Mouse (Mus musculus) kidney, embryonic 15.5 days (tissue): ENCODE results near the gene Chst8. TPM values are rescaled to one million over a fixed set of nuclear protein-coding genes. Genes with fewer than 3 reads are reported as not detected.
A peak's percentile ranks its signal among the peaks of the same experiment; 100 is the strongest.

Source experiments
- ATAC-seq: fragments of 200-750 bp; cut with Nextera tagmentation; replicated peaks from 2 replicates; pipeline ENCODE4 v1.8.0; 2017; ENCODE audit warnings: moderate TSS enrichment; ENCODE audit not compliant: low FRiP score
- H3K27ac ChIP-seq: fragments of 300-500 bp; sonication (generic); 2 replicates; pipeline ENCODE4 v1.5.1; 2015; ENCODE audit warnings: mild to moderate bottlenecking, inconsistent platforms
- H3K27me3 ChIP-seq: fragments of 300-500 bp; sonication (generic); 2 replicates; pipeline ENCODE4 v1.6.1; 2015; ENCODE audit warnings: inconsistent platforms
- H3K36me3 ChIP-seq: fragments of 300-500 bp; sonication (generic); 2 replicates; pipeline ENCODE4 v1.6.1; 2015; ENCODE audit warnings: inconsistent platforms
- H3K4me1 ChIP-seq: fragments of 300-500 bp; sonication (generic); 2 replicates; pipeline ENCODE4 v1.6.1; 2015; ENCODE audit warnings: inconsistent platforms
- H3K4me2 ChIP-seq: fragments of 300-500 bp; sonication (generic); 2 replicates; pipeline ENCODE4 v1.6.1; 2015; ENCODE audit warnings: moderate library complexity, mild to moderate bottlenecking, inconsistent platforms
- H3K4me3 ChIP-seq: fragments of 300-500 bp; sonication (generic); replicated peaks from 2 replicates; pipeline ENCODE4 v1.5.1; 2015; ENCODE audit warnings: mild to moderate bottlenecking, inconsistent platforms
- H3K9ac ChIP-seq: fragments of 300-500 bp; sonication (generic); 2 replicates; pipeline ENCODE4 v1.6.1; 2015; ENCODE audit warnings: mild to moderate bottlenecking, inconsistent platforms
- H3K9me3 ChIP-seq: fragments of 300-500 bp; sonication (generic); replicated peaks from 2 replicates; pipeline ENCODE4 v1.6.1; 2016; ENCODE audit warnings: inconsistent platforms
- WGBS: fragments of 180-500 bp; shearing (Covaris S2); methylation state at CpG from one replicate; pipeline ENCODE4 v1.1.7; 2015; ENCODE audit warnings: mixed read lengths; 5-methylcytosine and 5-hydroxymethylcytosine counted together
- polyA plus RNA-seq: library from polyadenylated mRNA; unstranded; fragments of >200 nt; fragmentation: Nextera tagmentation; extraction: Ambion mirVana; gene quantifications from 2 replicates; pipeline ENCODE4 v1.2.1, GENCODE M21; 2015

The Chst8 gene
- polyA plus RNA-seq, 1 experiment from 2014 or later = 13.0 TPM

DNA sequence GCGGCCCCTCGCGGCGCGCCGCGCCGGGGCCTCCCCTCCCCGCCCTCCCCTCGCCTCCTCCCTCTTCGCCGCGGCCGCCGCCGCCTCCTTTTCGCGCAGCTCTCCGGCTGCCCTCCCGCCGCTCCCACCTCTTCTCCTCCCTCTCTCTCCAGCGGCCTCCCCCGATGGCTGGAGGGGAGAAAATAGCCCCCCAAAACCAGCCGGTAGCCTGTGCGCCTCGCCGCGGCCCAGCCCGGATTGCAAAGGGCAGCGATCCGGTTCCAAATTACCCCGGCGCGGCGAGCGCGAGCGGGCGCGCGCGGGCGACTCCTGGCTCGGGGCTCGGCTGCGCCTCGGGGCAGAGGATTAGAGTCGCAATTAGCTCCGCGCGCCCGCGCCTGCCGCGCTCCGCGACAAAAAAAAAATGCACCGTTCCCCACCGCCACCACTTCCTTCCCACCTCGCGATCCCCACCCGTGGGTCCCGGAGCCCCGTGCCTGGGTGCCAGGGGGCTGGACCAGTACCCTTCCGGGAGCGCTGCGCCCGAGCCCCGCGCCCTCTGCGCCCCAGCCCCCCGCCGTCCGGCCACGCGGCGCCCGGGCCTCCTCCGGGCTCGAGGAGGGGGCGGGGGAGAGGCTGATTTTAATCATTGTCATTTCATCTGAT is 157.9 kb downstream of the Chst8 start:
- Histone ChIP-seq H3K4me1 (peaks cover 31% of the 10 kb centered on the region), H3K9ac (peak overlapping the region; percentile 90), H3K27ac (peak overlapping the region; percentile 100), H3K36me3 (peaks cover 11% of the 10 kb centered on the region), H3K27me3 (no peaks in the 10 kb centered on the region), H3K4me2 (peak overlapping the region; percentile 87), H3K4me3 (peak overlapping the region; percentile 83), H3K9me3 (no peaks in the 10 kb centered on the region)
- peak; percentile 35 for ATAC-seq
- WGBS = under 1% methylated on average over 61 of the region's 81 CpGs

DNA sequence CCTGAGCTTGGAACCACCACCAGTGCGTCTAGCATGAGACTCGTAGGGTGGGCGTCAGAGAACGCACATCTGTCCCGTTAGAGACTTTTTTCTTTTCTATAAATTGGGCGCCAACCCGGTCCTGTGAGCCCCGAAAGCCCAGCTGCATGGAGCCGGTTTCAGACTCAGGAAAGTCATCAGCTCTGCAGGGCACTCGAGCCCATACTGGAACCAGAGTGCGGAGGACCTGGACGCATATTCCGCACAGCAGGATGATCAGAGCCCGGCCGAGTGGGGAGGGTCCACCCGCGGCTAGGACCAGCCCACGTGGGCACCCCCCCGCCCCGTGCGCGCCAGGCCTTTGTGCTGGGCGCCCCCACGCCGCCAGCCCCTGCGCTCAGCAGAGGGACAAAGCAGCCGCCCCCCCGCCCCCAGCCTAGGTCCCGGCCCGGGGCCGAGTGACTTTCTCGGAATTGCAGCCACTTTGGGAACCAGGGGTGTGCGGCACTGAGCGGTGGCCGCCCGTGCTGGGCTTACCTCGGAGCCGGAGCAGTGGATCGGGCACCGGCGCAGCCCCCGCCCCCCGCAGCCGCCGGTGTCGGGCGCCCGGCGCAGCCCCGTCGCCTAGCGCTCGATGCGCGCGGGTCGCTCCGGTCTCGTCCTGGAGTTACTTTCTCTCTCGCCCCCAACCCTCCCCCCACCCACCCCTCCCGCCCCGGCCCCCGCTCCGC is 158.6 kb downstream of the Chst8 start:
- peak; percentile 59 for ATAC-seq
- H3K4me1 ChIP-seq = peaks cover 27% of the 10 kb centered on the region
- H3K27ac ChIP-seq = peak overlapping the region; percentile 100
- peak overlapping the region; percentile 83 for H3K4me3 ChIP-seq
- no peaks in the 10 kb centered on the region for H3K9me3 ChIP-seq
- peaks cover 17% of the 10 kb centered on the region for H3K36me3 ChIP-seq
- H3K27me3 ChIP-seq = no peaks in the 10 kb centered on the region
- peak overlapping the region; percentile 90 for H3K9ac ChIP-seq
- peak overlapping the region; percentile 87 for H3K4me2 ChIP-seq
- under 1% methylated on average over 37 of the region's 64 CpGs for WGBS

DNA sequence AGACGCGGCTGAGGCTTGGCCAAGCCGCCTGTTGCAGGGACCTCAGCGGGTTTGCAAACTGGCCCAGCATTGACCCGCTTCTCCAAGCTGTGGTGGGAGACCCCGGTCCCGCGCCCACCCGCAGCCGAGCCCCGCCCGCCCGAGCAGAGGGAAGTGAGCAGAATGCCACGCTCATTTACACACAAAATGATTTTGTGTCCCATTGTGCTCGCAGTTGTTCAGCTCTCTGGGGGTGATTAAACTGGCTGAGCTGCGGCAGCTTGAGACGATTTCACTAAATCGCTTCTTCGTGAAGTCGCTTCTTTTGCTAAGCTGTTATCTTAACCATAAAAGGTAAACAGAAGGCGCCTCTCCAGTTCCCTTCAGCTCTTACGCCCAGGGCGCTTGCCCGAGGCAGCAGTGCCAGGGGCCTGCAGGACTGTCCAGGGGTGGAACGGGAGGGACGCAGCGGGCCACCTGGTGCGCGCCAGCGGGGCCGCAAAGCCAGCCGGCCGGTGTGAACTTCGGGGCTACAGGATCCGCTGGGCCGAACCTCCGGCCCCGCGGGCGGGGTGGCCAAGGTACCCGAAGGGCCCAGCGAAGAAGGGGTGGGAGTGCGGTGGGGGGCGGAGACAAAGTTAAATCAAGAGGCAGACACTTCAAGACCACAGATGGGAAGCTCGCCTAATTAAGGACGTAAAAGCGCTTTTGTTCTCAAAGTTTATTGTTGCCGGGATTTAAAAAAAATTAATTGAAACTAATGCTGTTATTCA is 159.6 kb downstream of the Chst8 start:
- H3K27me3 ChIP-seq = no peaks in the 10 kb centered on the region
- 0 out of 2 replicates have a peak, but pooled peaks have one; percentile 5 for ATAC-seq
- peak overlapping the region; percentile 87 for H3K4me2 ChIP-seq
- WGBS = under 1% methylated on average over 48 of the region's 48 CpGs
- peaks cover 27% of the 10 kb centered on the region for H3K4me1 ChIP-seq
- H3K9me3 ChIP-seq = no peaks in the 10 kb centered on the region
- peak overlapping the region; percentile 90 for H3K9ac ChIP-seq
- peaks cover 27% of the 10 kb centered on the region for H3K36me3 ChIP-seq
- H3K27ac ChIP-seq = peak overlapping the region; percentile 100
- H3K4me3 ChIP-seq = peak overlapping the region; percentile 83

DNA sequence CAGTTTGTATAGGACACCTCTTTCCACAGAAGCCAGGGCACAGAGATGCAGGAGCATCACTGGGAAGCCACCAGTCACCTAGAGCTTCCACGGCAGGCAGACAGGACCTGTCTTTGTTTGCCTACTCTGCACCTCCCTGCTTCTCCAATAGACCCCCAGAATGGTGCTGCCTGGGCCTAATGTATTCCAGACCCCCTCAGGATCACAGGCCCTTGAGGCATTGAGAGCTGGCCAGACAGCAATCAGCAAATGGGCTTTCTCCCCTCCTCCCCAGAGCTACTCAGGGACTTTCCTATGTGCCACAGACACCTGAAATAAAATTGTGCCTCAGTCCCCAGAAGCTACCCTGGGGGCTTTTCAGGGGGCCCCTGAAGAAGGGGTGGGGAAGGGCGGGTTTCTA is 161.1 kb downstream of the Chst8 start:
- Histone ChIP-seq H3K4me3 (peak overlapping the region; percentile 83), H3K4me1 (peaks cover 32% of the 10 kb centered on the region), H3K27ac (0 out of 2 replicates have a peak overlapping the region, but pooled peaks have one; percentile 32), H3K4me2 (peak overlapping the region; percentile 87), H3K9me3 (no peaks in the 10 kb centered on the region), H3K36me3 (peaks cover 42% of the 10 kb centered on the region), H3K9ac (no peak overlapping the region), H3K27me3 (no peaks in the 10 kb centered on the region)
- no peak for ATAC-seq
- WGBS = 55% methylated on average over 2 of the region's 2 CpGs

DNA sequence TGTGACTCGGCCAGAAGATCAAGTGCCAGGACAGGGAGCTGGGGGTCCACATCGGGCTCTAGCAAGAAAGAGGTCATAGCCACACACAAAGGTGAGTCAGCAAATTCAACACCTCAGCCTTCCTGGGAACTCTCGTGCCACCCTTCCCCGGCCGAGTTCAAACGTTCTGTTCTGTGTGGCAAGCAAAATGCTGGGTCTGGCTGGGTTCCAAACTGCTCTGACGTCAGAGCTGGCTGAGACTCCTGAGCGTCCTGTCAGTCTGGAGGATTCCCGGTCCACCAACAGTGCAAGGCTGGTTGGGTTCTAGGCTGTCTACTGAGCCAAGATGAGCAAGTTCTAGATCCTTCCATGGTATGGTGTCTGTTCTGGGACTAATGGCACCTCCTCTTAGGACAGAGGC is 165.5 kb downstream of the Chst8 start:
- Histone ChIP-seq H3K36me3 (peaks cover 84% of the 10 kb centered on the region), H3K27me3 (no peaks in the 10 kb centered on the region), H3K4me2 (no peak overlapping the region), H3K4me3 (no peak overlapping the region), H3K27ac (no peak overlapping the region), H3K9me3 (no peaks in the 10 kb centered on the region), H3K4me1 (peaks cover 27% of the 10 kb centered on the region), H3K9ac (no peak overlapping the region)
- ATAC-seq = no peak
- 62% methylated on average over 9 of the region's 9 CpGs for WGBS

DNA sequence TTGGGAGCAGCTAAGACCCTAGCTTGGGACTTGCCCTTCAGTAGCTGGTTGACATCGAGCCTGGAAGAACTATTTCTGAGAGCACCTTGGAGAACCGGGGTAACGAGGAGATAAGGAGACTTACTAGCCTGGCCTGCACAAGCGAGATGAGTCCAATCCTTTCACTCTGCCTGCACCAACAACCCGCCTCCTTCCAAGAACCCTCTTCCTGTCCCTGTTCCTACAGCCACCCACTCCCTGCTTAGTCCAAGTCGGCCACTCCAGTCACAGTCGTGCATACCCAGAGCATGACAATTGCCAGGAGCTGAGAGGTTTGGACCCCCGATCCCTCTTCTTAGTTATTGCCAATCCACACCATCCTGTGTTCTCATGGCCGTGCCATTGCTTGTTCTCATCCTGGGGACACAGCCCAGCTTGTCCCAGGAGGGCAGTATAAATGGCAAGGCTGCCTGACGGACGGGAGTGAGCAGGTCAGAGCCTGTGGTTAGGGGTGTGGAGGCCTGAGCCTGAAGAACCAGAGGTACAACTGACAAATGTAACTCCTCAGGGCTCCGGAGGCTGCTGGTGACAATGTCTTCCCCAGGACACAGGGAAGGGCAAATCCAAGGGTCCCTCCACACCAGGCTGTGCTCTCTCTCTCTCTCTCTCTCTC is 166.2 kb downstream of the Chst8 start:
- 82% methylated on average over 12 of the region's 12 CpGs for WGBS
- Histone ChIP-seq H3K4me1 (peaks cover 19% of the 10 kb centered on the region), H3K4me3 (no peak overlapping the region), H3K27me3 (no peaks in the 10 kb centered on the region), H3K36me3 (peaks cover 92% of the 10 kb centered on the region), H3K4me2 (no peak overlapping the region), H3K9me3 (no peaks in the 10 kb centered on the region), H3K27ac (no peak overlapping the region), H3K9ac (no peak overlapping the region)
- ATAC-seq = no peak

DNA sequence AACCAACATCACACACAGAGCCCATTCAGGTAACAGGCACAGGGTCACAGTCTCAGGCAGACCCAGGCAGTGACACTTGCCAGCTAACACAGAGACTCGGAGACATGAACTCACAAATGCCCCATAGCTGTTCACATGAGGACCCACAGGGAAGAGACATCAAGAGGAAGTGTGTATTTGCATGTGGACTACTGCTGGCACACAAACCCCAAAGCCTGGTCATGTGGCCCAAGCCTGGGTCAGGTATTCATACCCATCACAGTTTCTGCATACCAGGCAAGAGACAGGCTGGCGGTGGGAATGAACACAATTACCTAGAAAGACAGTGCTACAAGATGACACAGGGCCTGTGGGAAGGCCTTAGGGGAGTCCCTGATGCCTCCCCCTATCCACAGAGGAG is 166.9 kb downstream of the Chst8 start:
- Histone ChIP-seq H3K4me1 (peaks cover 19% of the 10 kb centered on the region), H3K27me3 (no peaks in the 10 kb centered on the region), H3K9me3 (no peaks in the 10 kb centered on the region), H3K4me2 (no peak overlapping the region), H3K27ac (no peak overlapping the region), H3K36me3 (peaks cover 98% of the 10 kb centered on the region), H3K4me3 (no peak overlapping the region), H3K9ac (no peak overlapping the region)
- no peak for ATAC-seq
- 96% methylated on average over 2 of the region's 2 CpGs for WGBS

DNA sequence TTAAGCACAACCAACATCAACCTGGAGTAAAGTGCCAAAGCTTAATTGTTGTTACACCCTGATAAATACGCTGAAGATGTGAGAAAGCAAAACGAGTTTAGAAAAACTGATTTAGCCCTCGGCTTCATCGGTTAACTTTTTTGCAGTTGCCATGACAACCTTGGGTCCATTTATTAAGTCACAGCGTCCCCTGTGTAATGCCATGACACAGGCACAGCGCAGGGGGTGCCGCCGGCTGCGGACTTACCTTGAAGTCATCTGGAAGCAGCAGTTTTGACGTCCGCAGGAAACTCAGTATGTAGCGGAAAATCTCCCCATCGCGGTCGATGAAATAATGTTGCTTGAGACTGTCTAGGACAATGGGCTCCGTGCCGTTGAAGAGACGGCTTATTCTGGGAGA is 167.9 kb downstream of the Chst8 start:
- no peaks in the 10 kb centered on the region for H3K9me3 ChIP-seq
- no peak overlapping the region for H3K4me3 ChIP-seq
- H3K9ac ChIP-seq = no peak overlapping the region
- peaks cover 99% of the 10 kb centered on the region for H3K36me3 ChIP-seq
- no peak for ATAC-seq
- H3K27me3 ChIP-seq = no peaks in the 10 kb centered on the region
- 90% methylated on average over 18 of the region's 18 CpGs for WGBS
- no peak overlapping the region for H3K27ac ChIP-seq
- peaks cover 21% of the 10 kb centered on the region for H3K4me1 ChIP-seq
- no peak overlapping the region for H3K4me2 ChIP-seq

DNA sequence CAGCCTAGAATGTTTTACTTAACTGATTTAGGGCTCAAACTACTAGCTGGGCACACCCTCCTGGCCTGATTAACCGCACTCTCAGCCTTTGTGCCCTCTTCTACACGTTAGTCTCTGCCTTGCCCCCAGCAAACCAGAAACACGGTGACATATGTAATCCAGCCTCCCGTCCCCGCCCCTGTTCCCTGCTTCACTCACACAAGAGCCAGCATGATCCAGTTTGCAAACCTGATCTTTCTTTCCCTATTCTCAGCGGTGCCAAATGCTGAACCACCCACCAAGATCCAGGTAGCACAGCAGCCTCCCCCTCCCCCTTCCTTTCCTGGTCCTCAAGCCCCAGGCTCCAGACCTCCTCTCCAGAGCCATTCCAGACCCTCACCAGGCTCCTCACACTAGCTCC is 169.2 kb downstream of the Chst8 start:
- ATAC-seq = no peak
- peaks cover 97% of the 10 kb centered on the region for H3K36me3 ChIP-seq
- 46% methylated on average over 6 of the region's 6 CpGs for WGBS

DNA sequence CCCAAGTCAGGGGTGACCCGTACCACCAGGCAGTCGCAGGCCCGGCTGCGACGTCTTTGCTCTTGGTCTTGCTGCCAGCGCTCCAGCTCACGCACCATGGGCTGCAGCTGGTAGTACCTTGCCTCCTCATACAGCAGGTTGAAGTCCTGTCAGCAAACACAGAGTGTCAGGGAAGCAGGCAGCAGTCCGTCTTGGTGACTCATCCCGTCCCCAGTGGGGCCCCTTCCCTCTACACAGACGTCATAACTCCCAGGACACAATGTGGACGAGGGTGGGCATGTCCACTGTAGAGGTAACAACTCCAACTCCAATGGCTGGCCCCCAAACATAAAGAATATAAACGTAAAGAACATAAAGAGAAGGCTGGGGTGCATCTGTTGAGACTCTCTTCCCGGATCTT is 170.5 kb downstream of the Chst8 start:
- Histone ChIP-seq H3K4me3 (no peak overlapping the region), H3K27ac (no peak overlapping the region), H3K4me2 (no peak overlapping the region), H3K36me3 (peaks cover 83% of the 10 kb centered on the region), H3K9ac (no peak overlapping the region), H3K4me1 (peaks cover 16% of the 10 kb centered on the region), H3K9me3 (no peaks in the 10 kb centered on the region), H3K27me3 (no peaks in the 10 kb centered on the region)
- 87% methylated on average over 13 of the region's 13 CpGs for WGBS
- no peak for ATAC-seq

More for the DNA sequence above, 169.2 kb downstream of the Chst8 start:
- Histone ChIP-seq H3K4me1 (peaks cover 21% of the 10 kb centered on the region), H3K9ac (no peak overlapping the region), H3K4me2 (no peak overlapping the region), H3K27me3 (no peaks in the 10 kb centered on the region), H3K9me3 (no peaks in the 10 kb centered on the region), H3K4me3 (no peak overlapping the region), H3K27ac (peak overlapping the region; percentile 18)

DNA sequence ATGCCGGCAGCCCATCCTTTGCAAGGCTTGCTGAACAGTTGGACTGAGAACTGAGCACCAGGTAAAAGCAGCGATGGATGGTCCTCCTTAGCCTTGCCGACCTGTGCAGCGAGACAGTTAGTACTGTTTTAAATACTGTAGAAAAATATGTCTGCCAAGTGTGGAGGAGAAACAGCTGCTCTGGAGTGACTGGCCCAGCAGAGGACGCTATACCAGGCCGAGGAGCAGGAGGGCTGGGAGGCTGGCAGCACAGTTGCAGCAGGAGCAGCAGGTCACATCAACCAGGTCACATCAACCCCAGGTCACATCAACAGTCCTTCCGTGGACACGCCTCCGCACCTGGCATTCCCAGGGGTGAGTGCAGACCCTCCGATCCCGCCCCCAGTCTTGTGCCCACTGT is 172.7 kb downstream of the Chst8 start:
- 79% methylated on average over 11 of the region's 11 CpGs for WGBS
- no peak overlapping the region for H3K27ac ChIP-seq
- H3K4me2 ChIP-seq = no peak overlapping the region
- H3K9me3 ChIP-seq = no peaks in the 10 kb centered on the region
- no peaks in the 10 kb centered on the region for H3K27me3 ChIP-seq
- peaks cover 14% of the 10 kb centered on the region for H3K4me1 ChIP-seq
- ATAC-seq = no peak
- H3K9ac ChIP-seq = no peak overlapping the region
- peaks cover 61% of the 10 kb centered on the region for H3K36me3 ChIP-seq
- H3K4me3 ChIP-seq = no peak overlapping the region
